Mouse (Mus musculus) MEL (cell line): ENCODE data around the gene Klhl22. TPM values are rescaled to one million over a fixed set of nuclear protein-coding genes. Genes with fewer than 3 reads are reported as not detected.
"Not testable (repeated sequence)": the region's sequence is repeated elsewhere in the genome, so short reads cannot be mapped to it uniquely, and the experiment has no call there.

Experiments
- DNase-seq: peaks from one replicate; pipeline ENCODE4 v3.0.0; 2011; ENCODE audit warnings: low read depth, low spot score
- H3K27ac ChIP-seq: 2 replicates; pipeline ENCODE4 v1.5.1; 2012; ENCODE audit warnings: low read depth, mild to moderate bottlenecking, control low read depth, low read length, moderate library complexity; ENCODE audit not compliant: control insufficient read depth
- H3K27me3 ChIP-seq, 2 experiments: fragments of 150-350 bp in 1 of 2; sonication (generic) in 1 of 2; 2 replicates each; pipeline ENCODE4 v1.6.1; 2012; ENCODE audit warnings: low read length in 2 of 2, mild to moderate bottlenecking in 2 of 2, improper control_type of control experiment in 1 of 2, moderate library complexity in 1 of 2; ENCODE audit not compliant: insufficient read depth in 2 of 2, control insufficient read depth in 1 of 2
- H3K36me3 ChIP-seq, 2 experiments: 2 replicates each; pipeline ENCODE4 v1.6.1; 2012 to 2014; ENCODE audit warnings: low read length in 2 of 2, improper control_type of control experiment in 1 of 2, inconsistent platforms in 1 of 2, mild to moderate bottlenecking in 1 of 2; ENCODE audit not compliant: insufficient read depth in 2 of 2, control insufficient read depth in 1 of 2
- H3K4me1 ChIP-seq, 2 experiments: fragments of 150-350 bp in 1 of 2; sonication (generic) in 1 of 2; 2 replicates each; pipeline ENCODE4 v1.6.1; 2012; ENCODE audit warnings: low read length in 2 of 2, improper control_type of control experiment in 1 of 2, mild to moderate bottlenecking in 1 of 2; ENCODE audit not compliant: insufficient read depth in 2 of 2, control insufficient read depth in 1 of 2
- H3K4me3 ChIP-seq, 2 experiments: fragments of 150-350 bp in 1 of 2; sonication (generic) in 1 of 2; 2 replicates each; pipeline ENCODE4 v1.5.1; 2012; ENCODE audit warnings: low read depth in 2 of 2, low read length in 2 of 2, mild to moderate bottlenecking in 2 of 2, moderate library complexity in 2 of 2, control low read depth in 1 of 2, improper control_type of control experiment in 1 of 2; ENCODE audit not compliant: control insufficient read depth in 1 of 2, insufficient read depth in 1 of 2
- H3K79me2 ChIP-seq: 2 replicates; pipeline ENCODE4 v1.6.1; 2012; ENCODE audit warnings: mild to moderate bottlenecking, low read length, moderate library complexity; ENCODE audit not compliant: control insufficient read depth, poor library complexity, insufficient read depth
- H3K9ac ChIP-seq: 2 replicates; pipeline ENCODE4 v1.6.1; 2012; ENCODE audit warnings: low read depth, mild to moderate bottlenecking, control low read depth, low read length, moderate library complexity; ENCODE audit not compliant: control insufficient read depth, poor library complexity, severe bottlenecking
- H3K9me3 ChIP-seq: fragments of 150-350 bp; sonication (generic); replicated peaks from 2 replicates; pipeline ENCODE4 v1.6.1; 2012; ENCODE audit warnings: mild to moderate bottlenecking, low read length, improper control_type of control experiment, moderate library complexity; ENCODE audit not compliant: insufficient read depth
- BHLHE40 ChIP-seq: IDR thresholded peaks from 2 replicates; pipeline ENCODE4 v1.6.1; 2012; ENCODE audit warnings: low read depth, mild to moderate bottlenecking, inconsistent platforms, low read length, improper control_type of control experiment, borderline replicate concordance
- CHD2 ChIP-seq: IDR thresholded peaks from 2 replicates; pipeline ENCODE4 v1.6.1; 2011; ENCODE audit warnings: low read length, improper control_type of control experiment
- CTCF ChIP-seq, 3 experiments: IDR thresholded peaks in 2 of 3; conservative IDR thresholded peaks in 1 of 3; 2 replicates each; pipeline ENCODE4 v1.5.1; 2011 to 2012; ENCODE audit warnings: low read length in 3 of 3, low read depth in 2 of 3, mild to moderate bottlenecking in 2 of 3, improper control_type of control experiment in 1 of 3, inconsistent platforms in 1 of 3, mixed read lengths in 1 of 3, moderate library complexity in 1 of 3; ENCODE audit not compliant: control insufficient read depth in 1 of 3, insufficient read depth in 1 of 3, poor library complexity in 1 of 3, severe bottlenecking in 1 of 3
- EP300 ChIP-seq, 2 experiments: IDR thresholded peaks; 2 replicates each; pipeline ENCODE4 v1.6.1; 2011; ENCODE audit warnings: improper control_type of control experiment in 2 of 2, low read length in 2 of 2, low read depth in 1 of 2, mild to moderate bottlenecking in 1 of 2
- ETS1 ChIP-seq: IDR thresholded peaks from 2 replicates; pipeline ENCODE4 v1.6.1; 2012; ENCODE audit warnings: low read depth, mild to moderate bottlenecking, inconsistent platforms, low read length, improper control_type of control experiment, moderate library complexity
- GABPA ChIP-seq: IDR thresholded peaks from 2 replicates; pipeline ENCODE4 v1.6.1; 2012; ENCODE audit warnings: low read depth, mild to moderate bottlenecking, inconsistent platforms, low read length, improper control_type of control experiment, moderate library complexity
- GATA1 ChIP-seq: IDR thresholded peaks from 2 replicates; pipeline ENCODE4 v1.6.1; 2011; ENCODE audit warnings: low read depth, low read length, improper control_type of control experiment
- MAFK ChIP-seq: IDR thresholded peaks from 2 replicates; pipeline ENCODE4 v1.6.1; 2011; ENCODE audit warnings: low read depth, mild to moderate bottlenecking, low read length, improper control_type of control experiment, borderline replicate concordance
- MAX ChIP-seq: IDR thresholded peaks from 2 replicates; pipeline ENCODE4 v1.6.1; 2011; ENCODE audit warnings: low read length, improper control_type of control experiment
- MAZ ChIP-seq: IDR thresholded peaks from 2 replicates; pipeline ENCODE4 v1.6.1; 2012; ENCODE audit warnings: low read depth, mild to moderate bottlenecking, inconsistent platforms, low read length, improper control_type of control experiment
- MYB ChIP-seq: IDR thresholded peaks from 2 replicates; pipeline ENCODE4 v1.6.1; 2011; ENCODE audit warnings: mild to moderate bottlenecking, low read depth, low read length, improper control_type of control experiment
- NELFE ChIP-seq: IDR thresholded peaks from 2 replicates; pipeline ENCODE4 v1.6.1; 2011; ENCODE audit warnings: low read depth, low read length, improper control_type of control experiment
- POLR2AphosphoS5 ChIP-seq: IDR thresholded peaks from 2 replicates; pipeline ENCODE4 v1.6.1; 2012; ENCODE audit warnings: low read depth, borderline replicate concordance, mild to moderate bottlenecking, inconsistent platforms, low read length, moderate library complexity, mixed read lengths
- RCOR1 ChIP-seq: IDR thresholded peaks from 2 replicates; pipeline ENCODE4 v1.6.1; 2012; ENCODE audit warnings: low read depth, mild to moderate bottlenecking, inconsistent platforms, low read length, improper control_type of control experiment
- SIN3A ChIP-seq: IDR thresholded peaks from 2 replicates; pipeline ENCODE4 v1.6.1; 2012; ENCODE audit warnings: low read length, improper control_type of control experiment, inconsistent platforms
- SMC3 ChIP-seq: IDR thresholded peaks from 2 replicates; pipeline ENCODE4 v1.6.1; 2011; ENCODE audit warnings: low read depth, low read length, improper control_type of control experiment
- TAL1 ChIP-seq: IDR thresholded peaks from 2 replicates; pipeline ENCODE4 v1.6.1; 2012; ENCODE audit warnings: mild to moderate bottlenecking, inconsistent platforms, low read length, moderate library complexity, mixed read lengths
- USF1 ChIP-seq: IDR thresholded peaks from 2 replicates; pipeline ENCODE4 v1.6.1; 2014; ENCODE audit warnings: low read depth, mild to moderate bottlenecking, inconsistent platforms, low read length, improper control_type of control experiment, moderate library complexity
- polyA plus RNA-seq, 2 experiments: library from polyadenylated mRNA; stranded (reverse) in 1 of 2; unstranded in 1 of 2; fragments of >175 nt in 1 of 2; fragments of >200 nt in 1 of 2; gene quantifications; 2 replicates each; pipeline versions ENCODE4 v1.2.1 to v1.2.4; 2012; ENCODE audit warnings: low replicate concordance in 2 of 2, low read depth in 1 of 2; ENCODE audit not compliant: insufficient read length in 2 of 2, insufficient read depth in 1 of 2, missing spikeins in 1 of 2
- total RNA-seq: library from RNA; depleted of rRNA; stranded (reverse); fragments of 300-350 nt; gene quantifications from 2 replicates; pipeline ENCODE4 v1.2.3, GENCODE M21; 2012

Klhl22 gene
- total and polyA plus RNA-seq, 3 experiments, result 82.4 to 191 (median 97.0) TPM

DNA sequence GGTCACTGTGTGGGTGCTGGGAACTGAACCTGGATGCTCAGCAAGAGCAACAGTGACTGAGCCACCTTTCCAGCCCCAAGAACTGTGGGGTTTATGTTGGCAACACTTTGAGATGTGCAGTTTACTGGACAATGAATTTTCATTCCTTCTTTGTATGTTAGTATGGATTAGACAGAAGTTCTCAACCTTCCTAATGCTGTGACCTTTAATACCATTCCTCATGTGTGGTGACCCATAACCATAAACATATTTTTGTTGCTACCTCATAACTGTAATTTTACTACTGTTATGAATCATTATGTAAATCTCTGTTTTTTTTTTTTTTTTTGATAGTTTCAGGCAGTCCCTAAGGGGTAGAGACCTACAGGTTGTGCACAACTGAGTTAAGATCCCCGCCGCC is 25.8 kb upstream of the Klhl22 start:
- H3K9ac ChIP-seq, result no peak overlapping the region
- no peaks in the 10 kb centered on the region for H3K27me3 ChIP-seq
- no peak for TF ChIP-seq GATA1
- TF ChIP-seq NELFE, result no peak
- no peak for TF ChIP-seq MAZ
- no peak for TF ChIP-seq MYB
- TF ChIP-seq CHD2, result no peak
- no peak for TF ChIP-seq MAX
- no peak overlapping the region for H3K4me3 ChIP-seq
- H3K4me1 ChIP-seq, result no peaks in the 10 kb centered on the region
- no peaks in the 10 kb centered on the region for H3K36me3 ChIP-seq
- no peaks in the 10 kb centered on the region for H3K79me2 ChIP-seq
- no peak for DNase-seq
- H3K27ac ChIP-seq, result no peak overlapping the region
- no peaks in the 10 kb centered on the region for H3K9me3 ChIP-seq

DNA sequence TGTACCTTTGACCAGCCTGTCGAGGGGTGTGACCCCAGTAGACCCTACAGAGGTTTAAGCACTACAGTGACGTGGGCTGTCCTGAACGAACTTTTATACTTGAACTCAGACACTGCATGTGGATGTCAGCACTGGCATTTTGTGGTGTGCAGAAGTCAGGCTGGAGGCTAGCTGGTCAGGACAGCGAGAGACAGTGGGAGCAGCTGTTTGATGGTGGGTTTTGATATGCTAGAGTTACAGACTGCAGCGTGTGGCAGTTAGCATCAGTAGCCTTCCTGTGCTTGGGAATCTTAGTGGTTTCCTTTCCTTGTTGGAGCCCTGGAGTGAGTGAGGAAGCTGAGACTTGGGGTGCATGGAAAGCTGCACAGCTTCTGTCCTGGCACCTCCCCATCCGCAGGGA is 24.5 kb upstream of the Klhl22 start:
- not testable (repeated sequence) for H3K27ac ChIP-seq, H3K27me3 ChIP-seq, H3K9ac ChIP-seq, H3K4me3 ChIP-seq, H3K79me2 ChIP-seq, H3K9me3 ChIP-seq, H3K36me3 ChIP-seq, H3K4me1 ChIP-seq, DNase-seq

DNA sequence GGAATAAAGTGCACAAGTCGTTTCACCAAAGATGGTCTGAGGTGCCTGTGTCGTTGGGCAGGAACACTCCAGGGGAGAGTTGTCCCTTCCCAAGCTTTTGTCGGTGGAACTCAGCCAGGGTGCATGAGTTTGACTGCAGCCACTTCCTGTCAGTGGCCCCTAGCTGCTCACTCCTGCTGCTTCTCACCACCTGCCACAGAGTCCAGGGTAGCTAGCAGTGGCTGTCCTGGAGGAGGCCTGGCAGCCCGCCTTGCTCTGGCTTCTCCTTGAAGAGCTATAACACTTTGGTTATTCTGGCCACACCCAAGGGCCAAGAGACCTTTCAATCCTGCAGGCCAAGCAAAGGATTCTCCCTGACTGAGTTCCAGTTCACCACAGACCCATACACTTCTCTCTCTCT is 23.3 kb upstream of the Klhl22 start:
- Histone ChIP-seq H3K79me2 (no peaks in the 10 kb centered on the region), H3K36me3 (peaks cover 0 to 15% of the 10 kb centered on the region in 2 experiments; a peak in 2 of 4 replicates), H3K4me1 (peaks cover 0 to 14% of the 10 kb centered on the region in 2 experiments), H3K9me3 (no peaks in the 10 kb centered on the region), H3K9ac (no peak overlapping the region), H3K27ac (no peak overlapping the region), H3K4me3 (no peak overlapping the region), H3K27me3 (no peaks in the 10 kb centered on the region)
- TF ChIP-seq SMC3, result no peak
- TF ChIP-seq MAFK, result no peak
- TF ChIP-seq SIN3A, result no peak
- no peak for TF ChIP-seq RCOR1
- TF ChIP-seq POLR2AphosphoS5, result no peak
- DNase-seq, result no peak

DNA sequence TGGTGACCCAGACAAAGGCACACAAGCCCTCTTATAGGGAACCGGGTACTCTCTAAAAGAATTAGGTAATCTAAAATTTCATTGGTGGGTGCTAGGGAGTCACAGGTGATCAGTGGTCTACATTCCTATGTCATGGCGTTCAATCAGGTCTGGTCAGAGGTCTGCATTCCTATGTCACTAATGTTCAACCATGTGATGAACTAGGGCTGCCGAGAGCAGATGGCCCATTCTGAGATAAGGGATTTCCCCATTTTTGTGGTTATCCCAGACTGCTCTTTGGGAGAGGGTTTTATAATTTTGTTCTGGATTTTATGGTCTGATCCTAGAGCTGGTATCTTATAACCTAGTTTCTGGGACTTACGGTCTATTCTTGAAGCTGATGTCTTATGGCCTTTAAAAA is 19.3 kb upstream of the Klhl22 start:
- DNase-seq, result no peak
- Histone ChIP-seq H3K36me3 (peaks cover 0 to 23% of the 10 kb centered on the region in 2 experiments; a peak in 2 of 4 replicates), H3K4me3 (no peak overlapping the region), H3K9ac (no peak overlapping the region), H3K27ac (no peak overlapping the region), H3K4me1 (peaks cover 0 to 22% of the 10 kb centered on the region in 2 experiments), H3K27me3 (no peaks in the 10 kb centered on the region)
- peak; percentile 37; the same call in 1 of the 2 replicates for TF ChIP-seq GATA1
- TF ChIP-seq ETS1, result peak; percentile 18; the same call in 1 of the 2 replicates
- 0 out of 2 replicates have a peak, but pooled peaks have one; percentile 9 for TF ChIP-seq RCOR1
- no peak for TF ChIP-seq BHLHE40
- 0 out of 2 replicates have a peak, but pooled peaks have one; percentile 20 for TF ChIP-seq USF1
- TF ChIP-seq TAL1, result peak; percentile 46
- TF ChIP-seq GABPA, result no peak
- TF ChIP-seq EP300 (IDR thresholded peaks at IDR 0.05; ENCODE audit: low read depth in 1 of 2, low read length in 2 of 2), result 0 out of 4 replicates have a peak, but pooled peaks of 1 of the 2 experiments have one; percentile 32
- TF ChIP-seq CTCF (IDR thresholded peaks at IDR 0.05 in 2 of 3, conservative IDR thresholded peaks at IDR 0.05 in 1 of 3; ENCODE audit: control insufficient read depth in 1 of 3, insufficient read depth in 1 of 3, low read depth in 2 of 3, low read length in 3 of 3, poor library complexity in 1 of 3, severe bottlenecking in 1 of 3), result no peak
- TF ChIP-seq, all 39 proteins: peak for 6
- no peaks in the 10 kb centered on the region for H3K9me3 ChIP-seq
- H3K79me2 ChIP-seq, result no peaks in the 10 kb centered on the region
